8 mouse cellular contexts compared by ENCODE assay signal in genomic region chr9:65909301-65909801, GRCm38 (mm10). TPM values are rescaled to one million over a fixed set of nuclear protein-coding genes. Genes with fewer than 3 reads are reported as not detected.
DNase-seq lines count a peak whose midpoint lies in the region; ATAC-seq lines count a peak whose summit lies in the region.

No protein-coding gene starts in this region.

- no peak for ATAC-seq in embryonic facial prominence, embryonic 15.5 days (ENCODE audit: insufficient number of reproducible peaks, low FRiP score, low TSS enrichment, low read depth)

- H3K9ac ChIP-seq in embryonic facial prominence, embryonic 15.5 days, result peak overlapping the region; percentile 74

- peaks cover under 1% of the 10 kb centered on the region; the same call in 1 of the 2 replicates for H3K36me3 ChIP-seq in embryonic facial prominence, embryonic 15.5 days

- peak overlapping the region; percentile 96 for H3K27ac ChIP-seq in embryonic facial prominence, embryonic 15.5 days (replicated peaks)

- H3K27me3 ChIP-seq in embryonic facial prominence, embryonic 15.5 days, result no peaks in the 10 kb centered on the region

- H3K9me3 ChIP-seq in embryonic facial prominence, embryonic 15.5 days (replicated peaks), result no peaks in the 10 kb centered on the region

- under 1% methylated on average over 34 of the region's 34 CpGs for WGBS in embryonic facial prominence, embryonic 15.5 days

- peak overlapping the region; percentile 83 for H3K4me3 ChIP-seq in embryonic facial prominence, embryonic 15.5 days (replicated peaks)

- DNase-seq in CD8-positive naive resting alpha-beta T cell, adult 2 months (ENCODE audit: low read depth in 2 of 2, low spot score in 2 of 2), result peak; percentile 41 to 54
- peak; percentile 76 for DNase-seq in adrenal gland, postnatal 10 days
- DNase-seq in heart, postnatal 10 days, result peak; percentile 73 to 75
- peak; percentile 31 to 52 for DNase-seq in layer of hippocampus, postnatal 14 days (ENCODE audit: low spot score in 2 of 2)
- peak; percentile 70 for DNase-seq in lung, postnatal 10 days
- DNase-seq in right cerebral cortex, adult 2 months (ENCODE audit: low spot score in 2 of 2), result peak; percentile 49 to 55
- peak; percentile 34 to 65 for DNase-seq in urinary bladder, adult 18-20 months (ENCODE audit: low spot score in 2 of 2)

- H3K4me2 ChIP-seq in embryonic facial prominence, embryonic 15.5 days (replicated peaks), result peak overlapping the region; percentile 71

- intact Hi-C loops in heart, postnatal 10 days (cut with DNase I), result loop anchor here (2.0 to 5.0 kb wide), 2 partner anchors 95 to 178 kb away; no protein-coding TSS in a partner anchor

- peaks cover 10% of the 10 kb centered on the region; the same call in 1 of the 2 replicates for H3K4me1 ChIP-seq in embryonic facial prominence, embryonic 15.5 days

RNA-seq across cellular contexts. Expression of gene Csnk1g1, which starts 0.6 kb away (rescaled TPM):
- total RNA-seq in adrenal gland, postnatal 10 days (2021), result 10 to 100 TPM; 15.7 to 24.2 TPM
- 15.7 and 18.0 TPM in 2 replicates for polyA plus RNA-seq in embryonic facial prominence, embryonic 15.5 days (2015; fragmentation: Nextera tagmentation; extraction: Ambion mirVana)
- total RNA-seq in heart, postnatal 10 days (2021), result 10 to 100 TPM; 15.3 to 18.6 TPM
- 10 to 100 TPM; 45.4 to 46.0 TPM for total RNA-seq in layer of hippocampus, postnatal 14 days (2021)

RNA-seq across cellular contexts. Expression of gene Trip4, which starts 0.8 kb away (rescaled TPM):
- total RNA-seq in adrenal gland, postnatal 10 days (2021), result 10 to 100 TPM; 28.0 to 32.3 TPM
- polyA plus RNA-seq in embryonic facial prominence, embryonic 15.5 days (2015; fragmentation: Nextera tagmentation; extraction: Ambion mirVana), result 31.8 and 38.1 TPM in 2 replicates
- total RNA-seq in heart, postnatal 10 days (2021), result 10 to 100 TPM; 21.1 to 21.4 TPM
- total RNA-seq in layer of hippocampus, postnatal 14 days (2021), result 10 to 100 TPM; 39.5 to 42.6 TPM

RNA-seq across cellular contexts. Expression of gene Pclaf, which starts 19.3 kb away (rescaled TPM):
- total RNA-seq in adrenal gland, postnatal 10 days (2021), result 10 to 100 TPM; 18.0 to 21.8 TPM
- polyA plus RNA-seq in embryonic facial prominence, embryonic 15.5 days (2015; fragmentation: Nextera tagmentation; extraction: Ambion mirVana), result 135 and 145 TPM in 2 replicates
- 10 to 100 TPM; 12.4 to 12.6 TPM for total RNA-seq in heart, postnatal 10 days (2021)
- total RNA-seq in layer of hippocampus, postnatal 14 days (2021), result 1 to 10 TPM; 1.5 to 3.7 TPM
